Mouse (Mus musculus) lung, embryonic 15.5 days (tissue): ENCODE results near the gene Serpinb9. TPM values are rescaled to one million over a fixed set of nuclear protein-coding genes. Genes with fewer than 3 reads are reported as not detected.
"Not testable (repeated sequence)": the region's sequence is repeated elsewhere in the genome, so short reads cannot be mapped to it uniquely, and the experiment has no call there.

Source experiments
- ATAC-seq: fragments of 200-750 bp; cut with Nextera tagmentation; 2 replicates; pipeline ENCODE4 v1.8.0; 2017; ENCODE audit warnings: moderate number of reproducible peaks, borderline replicate concordance; ENCODE audit not compliant: low FRiP score, low TSS enrichment; ENCODE audit errors: extremely low read depth
- H3K27ac ChIP-seq: fragments of 300-500 bp; sonication (generic); 2 replicates; pipeline ENCODE4 v1.5.1; 2015; ENCODE audit warnings: moderate library complexity, mild to moderate bottlenecking, inconsistent platforms
- H3K27me3 ChIP-seq: fragments of 300-500 bp; sonication (generic); 2 replicates; pipeline ENCODE4 v1.6.1; 2015; ENCODE audit warnings: inconsistent platforms
- H3K36me3 ChIP-seq: fragments of 300-500 bp; sonication (generic); 2 replicates; pipeline ENCODE4 v1.6.1; 2015; ENCODE audit warnings: inconsistent platforms
- H3K4me1 ChIP-seq: fragments of 300-500 bp; sonication (generic); 2 replicates; pipeline ENCODE4 v1.6.1; 2015; ENCODE audit warnings: inconsistent platforms
- H3K4me2 ChIP-seq: fragments of 300-500 bp; sonication (generic); 2 replicates; pipeline ENCODE4 v1.6.1; 2015; ENCODE audit warnings: inconsistent platforms, mild to moderate bottlenecking, moderate library complexity
- H3K4me3 ChIP-seq: fragments of 300-500 bp; sonication (generic); 2 replicates; pipeline ENCODE4 v1.5.1; 2015; ENCODE audit warnings: mild to moderate bottlenecking, inconsistent platforms
- H3K9ac ChIP-seq: fragments of 300-500 bp; sonication (generic); 2 replicates; pipeline ENCODE4 v1.6.1; 2015; ENCODE audit warnings: inconsistent platforms
- H3K9me3 ChIP-seq: fragments of 300-500 bp; sonication (generic); 2 replicates; pipeline ENCODE4 v1.6.1; 2016; ENCODE audit warnings: inconsistent platforms
- WGBS: fragments of 180-500 bp; shearing (Covaris S2); methylation state at CpG from one replicate; pipeline ENCODE4 v1.1.7; 2015; 5-methylcytosine and 5-hydroxymethylcytosine counted together
- polyA plus RNA-seq: library from polyadenylated mRNA; unstranded; fragments of >200 nt; fragmentation: Nextera tagmentation; extraction: Ambion mirVana; gene quantifications from 2 replicates; pipeline ENCODE4 v1.2.1, GENCODE M21; 2015

Serpinb9 gene
- 32.3 and 36.3 TPM in 2 replicates for polyA plus RNA-seq

DNA sequence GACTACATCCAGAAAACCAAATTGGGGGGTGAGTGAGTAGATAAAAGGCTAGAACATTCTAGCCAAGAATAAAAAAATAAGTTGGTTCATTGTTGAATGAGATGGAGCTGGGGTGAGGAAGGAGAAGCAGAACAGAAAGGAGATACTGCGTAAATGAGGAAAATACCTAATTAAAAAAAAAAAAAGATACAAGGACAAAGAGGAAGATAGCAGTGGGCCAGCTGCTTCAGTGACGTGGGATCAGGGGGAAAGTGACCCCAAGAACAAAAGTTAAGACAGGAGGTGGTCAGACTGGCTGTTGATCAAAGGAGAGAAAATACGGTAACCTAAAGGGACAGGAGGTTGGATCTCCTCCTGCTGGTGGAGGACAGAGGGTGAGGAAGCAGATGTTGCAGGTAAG is at the start of gene Serpinb9:
Gene Serpinb9 (plus strand): TSS at position 301 of the 400 bp plus-strand sequence.
- Histone ChIP-seq H3K4me3 (peak within 1 kb of the TSS; percentile 41), H3K9me3 (no peaks in the 10 kb centered on the region), H3K4me2 (peak within 1 kb of the TSS; percentile 63), H3K36me3 (no peaks in the 10 kb centered on the region), H3K27ac (peak within 1 kb of the TSS; percentile 95), H3K27me3 (no peaks in the 10 kb centered on the region), H3K4me1 (peaks cover 26% of the 10 kb centered on the region), H3K9ac (peak within 1 kb of the TSS; percentile 42; the same call in 1 of the 2 replicates)
- 88% methylated on average over 3 of the region's 3 CpGs for WGBS
- ATAC-seq: no peak

DNA sequence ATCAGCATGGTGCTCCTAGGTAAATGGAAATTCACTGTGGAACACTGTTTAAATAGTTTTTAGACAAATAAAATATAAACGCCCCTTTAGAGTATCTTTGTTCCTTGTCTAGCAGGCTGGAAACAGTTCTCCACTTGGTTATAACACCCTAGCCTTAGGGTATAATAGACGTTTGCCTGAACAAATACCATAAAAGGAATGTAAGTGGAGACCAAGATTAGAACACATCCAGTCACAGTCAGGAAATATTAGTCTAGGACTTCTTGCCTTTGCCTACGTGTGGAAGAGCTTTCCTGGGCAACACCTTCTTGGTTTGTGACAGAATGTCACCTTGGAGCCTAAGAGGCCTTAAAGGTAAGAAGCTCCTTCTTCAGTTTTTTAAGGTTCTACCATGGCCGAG is 46.5 kb upstream of the Serpinb9 start:
- no peak overlapping the region for H3K4me2 ChIP-seq
- ATAC-seq: no peak
- no peaks in the 10 kb centered on the region for H3K4me1 ChIP-seq
- no peaks in the 10 kb centered on the region for H3K9me3 ChIP-seq
- no peaks in the 10 kb centered on the region for H3K36me3 ChIP-seq
- WGBS: 47% methylated on average over 4 of the region's 4 CpGs
- H3K27me3 ChIP-seq: no peaks in the 10 kb centered on the region
- H3K27ac ChIP-seq: no peak overlapping the region
- H3K4me3 ChIP-seq: no peak overlapping the region
- no peak overlapping the region for H3K9ac ChIP-seq

DNA sequence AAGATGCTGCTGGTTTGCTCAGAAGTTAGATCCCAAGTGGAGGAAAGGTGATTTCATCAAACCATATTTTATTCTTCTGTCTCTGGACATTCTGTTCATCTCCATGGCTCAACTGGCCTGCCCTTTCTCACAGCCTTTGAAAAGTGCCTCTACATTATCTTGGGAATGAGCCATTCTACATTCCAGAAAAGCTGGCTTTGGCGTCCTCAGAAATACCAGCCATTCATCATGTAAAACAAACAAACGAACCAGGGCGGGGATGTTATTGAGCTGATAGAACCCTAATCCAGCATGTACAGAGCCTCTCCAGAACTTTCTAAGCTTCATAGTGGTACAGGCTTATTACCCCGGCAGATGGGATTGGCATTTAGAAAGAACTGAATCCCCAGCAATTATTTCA is 45.1 kb upstream of the Serpinb9 start:
- no peaks in the 10 kb centered on the region for H3K4me1 ChIP-seq

DNA sequence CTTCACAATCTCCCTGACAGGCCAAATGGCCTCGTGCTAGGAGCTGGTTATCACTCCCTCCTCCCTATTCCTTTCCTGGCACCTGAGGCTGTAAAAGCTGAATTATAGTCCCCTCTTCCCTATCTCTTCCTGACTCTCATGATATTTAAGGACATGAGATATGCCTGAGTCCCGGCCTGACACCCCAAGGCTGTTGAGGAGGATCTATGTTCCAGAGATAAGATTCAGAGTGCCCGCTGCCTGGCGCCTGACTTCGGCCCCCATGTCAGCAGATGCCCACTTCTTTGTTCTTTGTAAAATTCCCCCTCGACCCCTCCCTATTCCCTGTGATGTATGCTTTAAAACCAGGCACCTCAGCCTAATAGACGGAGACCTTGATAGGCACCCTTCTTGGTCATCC is 44.5 kb upstream of the Serpinb9 start:
- WGBS: 83% methylated on average over 7 of the region's 7 CpGs
- not testable (repeated sequence) for H3K9ac ChIP-seq, H3K4me2 ChIP-seq, ATAC-seq, H3K27ac ChIP-seq, H3K36me3 ChIP-seq, H3K27me3 ChIP-seq, H3K4me1 ChIP-seq, H3K4me3 ChIP-seq, H3K9me3 ChIP-seq

More for the DNA sequence above, 45.1 kb upstream of the Serpinb9 start:
- no peaks in the 10 kb centered on the region for H3K9me3 ChIP-seq
- 0 out of 2 replicates have a peak overlapping the region, but pooled peaks have one; percentile 22 for H3K27ac ChIP-seq
- no peaks in the 10 kb centered on the region for H3K36me3 ChIP-seq
- H3K27me3 ChIP-seq: no peaks in the 10 kb centered on the region
- WGBS: 43% methylated on average over 4 of the region's 4 CpGs
- H3K4me3 ChIP-seq: no peak overlapping the region
- H3K4me2 ChIP-seq: no peak overlapping the region
- H3K9ac ChIP-seq: no peak overlapping the region
- ATAC-seq: no peak

DNA sequence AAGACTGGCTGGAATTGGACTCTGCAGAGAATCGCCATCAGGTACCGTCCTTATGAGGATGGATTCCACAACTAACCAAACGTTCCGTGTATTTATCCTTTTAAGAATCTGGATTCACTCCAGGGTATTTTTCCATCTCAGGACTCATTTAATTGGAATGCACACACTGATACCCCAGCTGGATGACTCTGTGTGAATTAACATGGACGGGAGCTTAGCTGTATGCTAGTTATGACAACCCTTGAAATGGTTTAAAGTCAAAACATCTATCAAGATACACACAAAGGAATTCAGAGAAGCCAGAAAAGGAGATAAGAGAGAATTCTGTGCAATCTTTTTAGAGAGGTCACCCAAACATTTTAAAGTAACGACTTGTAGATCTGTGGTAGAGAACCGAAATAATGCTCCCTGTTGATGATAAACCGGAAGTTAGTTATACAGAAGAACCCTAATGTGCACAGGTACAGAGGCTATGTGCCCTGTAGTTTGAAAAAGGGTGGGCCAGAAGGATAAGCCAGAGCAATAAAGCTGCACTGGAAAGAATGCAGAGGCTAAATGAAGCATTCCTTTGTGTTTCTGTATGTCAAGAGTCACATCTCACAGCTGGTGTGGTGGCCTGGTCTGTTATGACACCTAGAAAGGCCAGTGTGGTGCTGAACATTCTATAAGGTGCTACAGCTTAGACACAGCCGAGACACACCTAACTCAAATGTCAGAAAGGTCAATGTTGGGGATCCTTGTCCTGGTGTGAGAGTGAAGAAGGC is 38.9 kb upstream of the Serpinb9 start:
- Histone ChIP-seq H3K4me3 (no peak overlapping the region), H3K36me3 (no peaks in the 10 kb centered on the region), H3K27ac (0 out of 2 replicates have a peak overlapping the region, but pooled peaks have one; percentile 42), H3K9me3 (no peaks in the 10 kb centered on the region), H3K27me3 (no peaks in the 10 kb centered on the region), H3K4me1 (0 out of 2 replicates have a peak, but pooled peaks cover 3% of the 10 kb centered on the region), H3K9ac (no peak overlapping the region), H3K4me2 (no peak overlapping the region)
- ATAC-seq: no peak
- WGBS: 50% methylated on average over 9 of the region's 9 CpGs

DNA sequence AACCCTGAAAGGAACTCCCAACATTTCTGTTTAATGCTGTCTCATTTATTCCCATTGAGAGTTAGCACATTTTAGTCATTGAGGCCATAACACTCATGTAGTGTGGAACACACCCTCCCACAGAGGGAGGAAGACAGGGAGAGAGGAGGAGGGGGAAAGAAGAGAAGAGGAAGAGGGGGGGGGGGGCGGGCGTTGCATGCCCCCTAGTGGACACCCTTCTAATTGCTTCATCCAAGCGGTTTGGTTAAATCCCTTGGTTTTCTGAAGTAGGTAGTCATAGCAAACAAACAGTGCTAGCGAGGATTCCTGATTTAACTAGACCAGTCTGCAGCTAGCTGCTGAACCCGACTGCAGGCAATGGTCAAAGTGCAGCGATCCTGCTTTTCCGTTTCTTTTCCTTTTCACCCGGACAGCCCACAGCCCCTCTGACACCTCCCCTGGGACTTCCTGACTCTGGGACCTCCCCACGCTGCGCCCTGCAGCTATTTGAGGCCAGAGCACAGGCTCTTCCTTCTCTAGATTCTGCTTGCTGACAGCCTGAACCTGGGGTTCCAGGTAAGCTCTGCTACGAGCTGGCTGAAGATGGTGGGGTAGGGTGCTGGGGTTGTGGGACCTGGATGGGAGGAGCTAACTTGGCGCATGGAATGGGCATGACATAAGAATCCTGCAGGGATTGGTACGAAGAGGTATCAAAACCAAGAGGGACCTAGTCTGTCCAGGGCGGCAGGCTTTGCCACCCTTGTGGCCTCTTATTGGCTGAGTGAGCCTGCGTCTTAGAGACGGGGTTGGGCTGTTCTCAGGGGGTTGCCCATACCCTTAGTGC is 37.9 kb upstream of the Serpinb9 start, which contains the start of gene Serpinb6b:
Gene Serpinb6b (plus strand): TSS at position 221 of the 823 bp plus-strand sequence.
- Histone ChIP-seq H3K4me3 (peak within 1 kb of the TSS; percentile 42), H3K27ac (peak within 1 kb of the TSS; percentile 73), H3K27me3 (no peaks in the 10 kb centered on the region), H3K9ac (peak within 1 kb of the TSS; percentile 43), H3K9me3 (no peaks in the 10 kb centered on the region), H3K4me2 (peak within 1 kb of the TSS; percentile 65), H3K4me1 (0 out of 2 replicates have a peak, but pooled peaks cover 3% of the 10 kb centered on the region), H3K36me3 (no peaks in the 10 kb centered on the region)
- 23% methylated on average over 16 of the region's 16 CpGs for WGBS
- ATAC-seq: peak; percentile 66

DNA sequence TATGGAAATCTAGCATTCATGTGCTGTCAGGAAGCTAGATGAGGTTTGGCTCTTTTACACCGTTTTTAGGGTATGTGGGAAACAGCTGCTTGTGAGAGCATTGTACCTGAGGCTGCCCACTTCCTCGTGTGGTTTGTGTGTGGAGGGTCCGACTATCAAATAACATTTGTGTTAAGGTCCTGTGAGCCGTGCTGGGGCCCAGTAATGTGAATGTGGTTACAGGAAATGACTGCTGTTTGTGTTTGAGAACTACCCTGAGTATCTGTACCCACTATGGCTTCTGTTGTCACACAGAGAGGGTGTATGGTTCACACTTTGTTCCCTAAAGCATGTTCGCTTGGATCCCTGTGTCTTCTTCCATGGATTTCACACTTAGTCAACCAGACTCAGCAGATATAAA is 36.9 kb upstream of the Serpinb9 start:
- H3K4me3 ChIP-seq: peak overlapping the region; percentile 42
- ATAC-seq: no peak
- WGBS: 46% methylated on average over 5 of the region's 5 CpGs

DNA sequence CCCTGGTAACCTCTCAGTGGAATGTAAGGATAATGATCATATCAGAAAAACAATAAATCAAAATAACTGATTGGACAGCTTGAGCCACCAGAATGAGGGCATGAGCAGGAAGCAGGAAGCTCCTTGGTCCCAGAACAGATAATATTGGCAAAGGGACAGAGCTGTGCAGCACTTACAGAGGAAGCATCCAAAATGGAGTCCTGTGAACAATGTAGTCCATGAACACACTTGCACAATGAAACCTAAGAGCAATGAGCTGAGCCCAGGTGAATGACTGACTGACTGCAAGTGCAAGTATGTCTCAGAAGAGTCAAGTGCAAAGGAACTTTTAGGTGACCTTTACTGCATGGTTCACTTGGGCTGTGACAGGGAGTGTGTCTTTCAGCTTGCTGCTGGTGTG is 35.8 kb upstream of the Serpinb9 start:
- Histone ChIP-seq H3K4me2 (0 out of 2 replicates have a peak overlapping the region, but pooled peaks have one; percentile 8), H3K27me3 (no peaks in the 10 kb centered on the region), H3K9me3 (no peaks in the 10 kb centered on the region), H3K36me3 (no peaks in the 10 kb centered on the region), H3K9ac (no peak overlapping the region), H3K4me3 (no peak overlapping the region), H3K4me1 (0 out of 2 replicates have a peak, but pooled peaks cover 3% of the 10 kb centered on the region), H3K27ac (no peak overlapping the region)
- ATAC-seq: no peak

More for the DNA sequence above, 36.9 kb upstream of the Serpinb9 start:
- H3K9me3 ChIP-seq: no peaks in the 10 kb centered on the region
- H3K36me3 ChIP-seq: no peaks in the 10 kb centered on the region
- peak overlapping the region; percentile 43; the same call in 1 of the 2 replicates for H3K9ac ChIP-seq
- H3K4me2 ChIP-seq: peak overlapping the region; percentile 65
- no peaks in the 10 kb centered on the region for H3K27me3 ChIP-seq
- H3K4me1 ChIP-seq: 0 out of 2 replicates have a peak, but pooled peaks cover 3% of the 10 kb centered on the region
- peak overlapping the region; percentile 73 for H3K27ac ChIP-seq

DNA sequence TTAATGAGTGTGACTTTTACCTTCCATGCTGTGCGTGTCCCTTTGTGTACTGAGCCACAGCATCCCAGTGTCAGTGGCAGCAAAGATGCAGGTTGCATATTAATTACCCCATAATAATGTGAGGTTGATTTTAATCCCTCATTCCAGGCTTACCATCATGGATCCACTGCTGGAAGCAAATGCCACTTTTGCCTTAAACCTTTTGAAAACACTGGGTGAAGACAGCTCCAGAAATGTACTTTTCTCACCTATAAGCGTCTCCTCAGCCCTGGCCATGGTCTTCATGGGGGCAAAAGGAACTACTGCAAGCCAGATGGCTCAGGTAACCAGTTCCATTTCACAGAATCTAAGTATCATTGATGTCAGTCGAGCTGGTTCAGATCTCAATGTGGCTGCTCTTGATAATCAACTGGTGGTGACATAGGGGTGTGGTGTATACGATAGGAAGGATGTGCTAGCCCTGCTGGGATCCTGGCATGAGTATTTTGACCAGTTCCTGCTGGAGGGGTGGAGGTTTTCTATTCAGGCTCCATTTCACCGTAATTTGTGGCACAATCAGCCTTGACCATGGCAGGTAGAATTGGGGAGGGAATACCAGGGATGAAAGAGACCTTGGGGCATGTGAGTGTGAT is 34.6 kb upstream of the Serpinb9 start:
- H3K27ac ChIP-seq: no peak overlapping the region
- no peaks in the 10 kb centered on the region for H3K36me3 ChIP-seq
- H3K4me1 ChIP-seq: 0 out of 2 replicates have a peak, but pooled peaks cover 3% of the 10 kb centered on the region
- H3K4me3 ChIP-seq: no peak overlapping the region
- H3K9me3 ChIP-seq: no peaks in the 10 kb centered on the region
- WGBS: 74% methylated on average over 5 of the region's 5 CpGs
- H3K27me3 ChIP-seq: no peaks in the 10 kb centered on the region
- no peak for ATAC-seq
- H3K4me2 ChIP-seq: no peak overlapping the region
- no peak overlapping the region for H3K9ac ChIP-seq

DNA sequence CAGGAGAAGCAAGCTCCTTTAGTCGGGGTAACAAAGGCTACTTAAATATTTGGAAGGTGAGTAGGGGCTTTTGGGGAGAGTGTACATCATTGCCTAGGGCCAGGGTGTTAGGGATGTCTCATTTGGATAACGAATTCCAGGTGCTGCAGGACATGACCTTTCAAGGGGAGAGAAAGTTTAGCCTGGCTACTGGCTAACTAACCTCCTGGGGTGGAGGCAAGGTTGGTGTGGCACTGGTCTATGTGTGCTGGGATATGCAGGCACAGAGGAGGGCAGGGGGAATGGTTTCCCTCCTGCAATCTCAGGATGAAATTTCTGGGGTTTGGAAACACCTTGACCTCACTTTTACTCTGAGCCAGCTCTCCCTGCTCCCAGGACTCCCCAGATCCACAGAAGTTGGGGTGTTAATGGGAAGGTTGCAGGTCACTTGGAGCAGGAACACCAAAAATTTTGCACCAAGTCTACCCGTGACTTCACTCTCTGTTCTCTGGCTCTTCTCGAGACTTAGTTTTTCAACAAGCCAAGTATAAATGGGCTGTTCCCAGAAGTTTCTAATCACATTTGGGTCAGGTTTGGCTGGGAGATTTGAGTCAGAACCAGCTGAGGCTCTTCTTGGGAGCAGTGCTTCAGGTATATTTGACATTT is 33.9 kb upstream of the Serpinb9 start:
- Histone ChIP-seq H3K9ac (no peak overlapping the region), H3K4me3 (no peak overlapping the region), H3K27ac (no peak overlapping the region), H3K4me1 (0 out of 2 replicates have a peak, but pooled peaks cover 5% of the 10 kb centered on the region), H3K9me3 (no peaks in the 10 kb centered on the region), H3K4me2 (no peak overlapping the region), H3K36me3 (no peaks in the 10 kb centered on the region), H3K27me3 (no peaks in the 10 kb centered on the region)
- WGBS: 68% methylated on average over 4 of the region's 4 CpGs
- no peak for ATAC-seq

DNA sequence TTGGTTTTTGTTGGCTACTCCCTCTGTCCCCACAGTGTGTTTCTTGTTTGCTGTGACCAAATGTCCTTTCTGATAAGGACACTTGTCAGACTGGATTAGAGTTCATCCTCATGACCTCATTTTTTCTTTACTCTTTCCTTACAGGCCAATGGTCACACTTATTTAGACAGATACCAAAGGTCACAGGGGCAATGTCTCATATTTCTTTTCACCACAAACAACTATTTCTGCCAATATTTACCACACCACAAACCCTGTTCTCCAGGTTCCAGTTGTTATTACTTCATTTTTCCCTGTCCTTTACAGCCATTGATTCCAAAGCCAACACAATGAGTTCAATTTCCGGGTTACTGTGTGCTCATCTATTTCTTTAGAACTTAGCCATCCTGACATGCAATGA is 33.4 kb upstream of the Serpinb9 start:
- Histone ChIP-seq H3K9ac (no peak overlapping the region), H3K4me1 (peaks cover 5% of the 10 kb centered on the region; the same call in 1 of the 2 replicates), H3K9me3 (no peaks in the 10 kb centered on the region), H3K4me3 (no peak overlapping the region), H3K27ac (no peak overlapping the region), H3K36me3 (no peaks in the 10 kb centered on the region), H3K27me3 (no peaks in the 10 kb centered on the region), H3K4me2 (no peak overlapping the region)
- WGBS: 75% methylated on average over 1 of the region's 1 CpGs
- no peak for ATAC-seq
